Mouse (Mus musculus): Measurements from ENCODE around the gene Gm3415.

The Gm3415 gene

DNA sequence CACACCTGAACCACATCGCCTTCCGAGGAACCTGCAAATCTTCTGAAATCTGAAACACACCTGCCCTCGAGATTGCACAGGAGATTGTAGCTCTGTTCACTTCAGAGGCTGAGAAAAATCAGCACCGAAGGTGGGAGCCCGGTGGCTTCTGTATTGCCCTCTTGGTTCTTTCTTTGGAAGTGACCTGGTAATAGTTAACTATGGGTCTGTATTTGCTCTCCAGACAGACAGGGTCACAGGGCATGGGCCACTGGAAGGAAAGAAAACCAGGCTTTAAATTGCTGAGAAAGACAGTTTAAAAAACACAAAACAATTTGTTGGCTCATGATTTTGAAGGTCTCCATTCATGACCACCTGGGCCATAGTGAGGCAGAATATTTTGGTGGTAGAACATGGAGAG lies 44.0 kb downstream of the Gm3415 start:
- DNase-seq = no peak

DNA sequence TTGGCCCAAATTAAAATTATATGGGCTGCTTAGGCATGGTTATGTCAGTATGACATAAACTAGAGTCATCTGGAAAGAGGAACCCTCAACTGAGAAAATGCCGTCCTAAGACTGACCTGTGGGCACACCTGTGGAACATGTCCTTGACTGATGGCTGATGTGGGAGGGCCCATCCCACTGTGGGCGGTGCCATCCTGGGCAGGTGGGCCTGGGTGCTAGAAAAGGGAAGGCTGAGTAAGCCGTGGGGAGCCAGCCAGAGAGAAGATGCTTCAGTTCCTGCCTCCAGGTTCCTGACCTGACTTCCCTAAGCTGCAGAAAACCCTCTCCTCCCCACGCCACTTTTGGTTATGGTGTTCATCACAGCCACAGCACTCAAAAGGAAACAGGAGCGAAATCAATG lies 50.3 kb downstream of the Gm3415 start:
- DNase-seq = no peak

DNA sequence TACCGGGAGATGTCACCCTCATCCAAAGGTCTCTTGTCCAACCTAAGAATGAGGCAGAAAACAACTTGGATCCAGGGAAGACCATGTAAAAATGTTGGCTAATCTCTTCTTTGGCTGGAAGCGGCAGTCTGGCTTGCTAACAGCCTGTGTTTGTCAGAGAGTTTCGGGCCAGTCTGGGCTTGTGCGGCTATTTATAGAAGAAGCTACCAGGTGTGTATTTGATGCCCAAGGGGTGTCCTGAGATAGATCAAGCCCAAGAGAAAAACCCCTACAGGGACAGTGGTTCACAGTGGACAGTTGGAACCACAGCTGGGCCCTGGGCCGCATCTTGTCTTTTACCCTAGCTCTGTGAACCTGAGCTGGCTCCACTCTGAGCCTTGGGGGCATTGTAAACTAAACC lies 51.0 kb downstream of the Gm3415 start:
- no peak for DNase-seq

DNA sequence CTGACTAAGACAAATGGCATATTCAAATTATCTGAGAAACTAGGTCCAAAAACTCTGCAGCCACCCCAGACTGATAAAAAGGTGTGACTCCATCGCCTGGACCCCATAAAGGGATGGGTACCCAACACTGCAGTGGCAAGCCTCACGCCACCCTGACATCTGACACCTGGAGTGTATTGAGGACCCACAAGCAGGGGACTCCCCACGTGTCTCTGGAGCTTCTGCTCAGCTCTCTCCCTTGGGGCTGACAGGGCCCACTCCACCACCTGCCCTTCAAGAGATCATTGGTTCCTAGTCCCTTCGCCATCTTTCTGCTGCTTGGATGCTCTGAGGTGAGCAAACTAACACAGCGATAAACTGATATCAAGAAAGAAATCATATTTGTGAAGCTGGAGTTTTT lies 51.9 kb downstream of the Gm3415 start:
- DNase-seq = no peak
